Mouse (Mus musculus): Measurements from ENCODE around the gene Fgr. TPM values are rescaled to one million over a fixed set of nuclear protein-coding genes. Genes with fewer than 3 reads are reported as not detected.

Gene Fgr
- 4.0 TPM for polyA plus RNA-seq (2017; shearing (Covaris generic))

GRCm38 (mm10) chr4:132973814-132974398 is at the start of gene Fgr:
Gene Fgr (plus strand): TSS chr4:132974095.

GRCm38 (mm10) chr4:133011028-133011820 is 37.3 kb downstream of the Fgr start, which contains the start of gene Ahdc1:
Gene Ahdc1 (plus strand): TSS chr4:133011260.

Other genes with a start within 250 kb of the Fgr start
- gene Xkr8, start 241.5 kb upstream of the Fgr start, polyA plus RNA-seq (2017; shearing (Covaris generic)) = 9.6 TPM
- 1.5 TPM for gene Smpdl3b, start 216.8 kb upstream of the Fgr start, polyA plus RNA-seq (2017; shearing (Covaris generic))
- 76.1 TPM for gene Rpa2, start 205.8 kb upstream of the Fgr start, polyA plus RNA-seq (2017; shearing (Covaris generic))
- gene Themis2, start 177.7 kb upstream of the Fgr start, polyA plus RNA-seq (2017; shearing (Covaris generic)) = 1.7 TPM
- 63.2 TPM for gene Ppp1r8, start 130.9 kb upstream of the Fgr start, polyA plus RNA-seq (2017; shearing (Covaris generic))
- 38.0 TPM for gene Stx12, start 89.6 kb upstream of the Fgr start, polyA plus RNA-seq (2017; shearing (Covaris generic))
- gene Fam76a, start 51.5 kb upstream of the Fgr start, polyA plus RNA-seq (2017; shearing (Covaris generic)) = 20.7 TPM
- 4.5 TPM for gene Ahdc1, start 37.2 kb downstream of the Fgr start, polyA plus RNA-seq (2017; shearing (Covaris generic))
- 104 TPM for gene Wasf2, start 156.4 kb downstream of the Fgr start, polyA plus RNA-seq (2017; shearing (Covaris generic))
- gene Cd164l2, start 238.0 kb downstream of the Fgr start, polyA plus RNA-seq (2017; shearing (Covaris generic)) = not detected
- not detected for gene Gpr3, start 238.4 kb downstream of the Fgr start, polyA plus RNA-seq (2017; shearing (Covaris generic))

Data from CD4-positive, CD25-positive, alpha-beta regulatory T cell, adult 9 weeks (primary cell).